Mouse (Mus musculus): ENCODE measurements around the gene Fam102a. TPM values are rescaled to one million over a fixed set of nuclear protein-coding genes. Genes with fewer than 3 reads are reported as not detected.
A peak's percentile ranks its signal among the peaks of the same experiment; 100 is the strongest.

Gene Fam102a
- polyA plus RNA-seq, 1 experiment from 2014 or later: 4.8 TPM

- H3K9me3 ChIP-seq (replicated peaks): no peaks in the 10 kb centered on the region
- WGBS: 3% methylated on average over 14 of the region's 14 CpGs
- H3K36me3 ChIP-seq: no peaks in the 10 kb centered on the region
- peak overlapping the region; percentile 94 for H3K4me2 ChIP-seq
- ATAC-seq (replicated peaks; ENCODE audit: insufficient number of reproducible peaks, insufficient read depth, low FRiP score, low read depth): no peak
- peak overlapping the region; percentile 95 for H3K9ac ChIP-seq
- H3K4me1 ChIP-seq (replicated peaks): peaks cover 55% of the 10 kb centered on the region
- H3K27me3 ChIP-seq: no peaks in the 10 kb centered on the region
- peak overlapping the region; percentile 93 for H3K4me3 ChIP-seq
- H3K27ac ChIP-seq: peak overlapping the region; percentile 93
Measured at GRCm38 (mm10) chr2:32536086-32536633, 1.0 kb downstream of the Fam102a start.

GRCm38 (mm10) chr2:32536634-32537359 is 1.7 kb downstream of the Fam102a start:
- Histone ChIP-seq H3K27ac (peak overlapping the region; percentile 93), H3K4me1 (replicated peaks) (peaks cover 61% of the 10 kb centered on the region), H3K4me3 (peak overlapping the region; percentile 93), H3K36me3 (no peaks in the 10 kb centered on the region), H3K9ac (peak overlapping the region; percentile 95), H3K9me3 (replicated peaks) (no peaks in the 10 kb centered on the region), H3K4me2 (peak overlapping the region; percentile 94), H3K27me3 (no peaks in the 10 kb centered on the region)
- 5% methylated on average over 11 of the region's 11 CpGs for WGBS
- ATAC-seq (replicated peaks; ENCODE audit: insufficient number of reproducible peaks, insufficient read depth, low FRiP score, low read depth): no peak

GRCm38 (mm10) chr2:32537360-32537905 is 2.3 kb downstream of the Fam102a start:
- peak overlapping the region; percentile 94 for H3K4me2 ChIP-seq
- ATAC-seq (replicated peaks; ENCODE audit: insufficient number of reproducible peaks, insufficient read depth, low FRiP score, low read depth): peak; percentile 15; the same call in 1 of the 2 replicates
- H3K4me3 ChIP-seq: peak overlapping the region; percentile 93
- WGBS: 8% methylated on average over 9 of the region's 9 CpGs
- H3K27ac ChIP-seq: peak overlapping the region; percentile 93
- no peaks in the 10 kb centered on the region for H3K27me3 ChIP-seq
- no peaks in the 10 kb centered on the region for H3K36me3 ChIP-seq
- peak overlapping the region; percentile 95 for H3K9ac ChIP-seq
- no peaks in the 10 kb centered on the region for H3K9me3 ChIP-seq (replicated peaks)
- peaks cover 64% of the 10 kb centered on the region for H3K4me1 ChIP-seq (replicated peaks)

GRCm38 (mm10) chr2:32537941-32538340 is 2.8 kb downstream of the Fam102a start:
- peak overlapping the region; percentile 94 for H3K4me2 ChIP-seq
- H3K9ac ChIP-seq: peak overlapping the region; percentile 95; the same call in 1 of the 2 replicates
- H3K4me3 ChIP-seq: peak overlapping the region; percentile 93
- peak overlapping the region; percentile 93 for H3K27ac ChIP-seq
- H3K9me3 ChIP-seq (replicated peaks): no peaks in the 10 kb centered on the region
- ATAC-seq (replicated peaks; ENCODE audit: insufficient number of reproducible peaks, insufficient read depth, low FRiP score, low read depth): no peak
- peaks cover 69% of the 10 kb centered on the region for H3K4me1 ChIP-seq (replicated peaks)
- no peaks in the 10 kb centered on the region for H3K27me3 ChIP-seq
- no peaks in the 10 kb centered on the region for H3K36me3 ChIP-seq
- WGBS: 67% methylated on average over 5 of the region's 5 CpGs

GRCm38 (mm10) chr2:32538461-32538860 is 3.3 kb downstream of the Fam102a start:
- Histone ChIP-seq H3K36me3 (no peaks in the 10 kb centered on the region), H3K9me3 (replicated peaks) (no peaks in the 10 kb centered on the region), H3K4me1 (replicated peaks) (peaks cover 71% of the 10 kb centered on the region), H3K4me2 (peak overlapping the region; percentile 94; the same call in 1 of the 2 replicates), H3K4me3 (peak overlapping the region; percentile 93; the same call in 1 of the 2 replicates), H3K9ac (no peak overlapping the region), H3K27me3 (no peaks in the 10 kb centered on the region), H3K27ac (peak overlapping the region; percentile 93; the same call in 1 of the 2 replicates)
- ATAC-seq (replicated peaks; ENCODE audit: insufficient number of reproducible peaks, insufficient read depth, low FRiP score, low read depth): no peak
- 68% methylated on average over 4 of the region's 4 CpGs for WGBS

- no peak for ATAC-seq (replicated peaks; ENCODE audit: insufficient number of reproducible peaks, insufficient read depth, low FRiP score, low read depth)
- no peak overlapping the region; the same call in 1 of the 2 replicates for H3K9ac ChIP-seq
- H3K27me3 ChIP-seq: no peaks in the 10 kb centered on the region
- peaks cover 64% of the 10 kb centered on the region for H3K4me1 ChIP-seq (replicated peaks)
- no peak overlapping the region for H3K4me2 ChIP-seq
- H3K4me3 ChIP-seq: no peak overlapping the region
- WGBS: 65% methylated on average over 14 of the region's 14 CpGs
- peak overlapping the region; percentile 18; the same call in 1 of the 2 replicates for H3K27ac ChIP-seq
- H3K36me3 ChIP-seq: no peaks in the 10 kb centered on the region
- no peaks in the 10 kb centered on the region for H3K9me3 ChIP-seq (replicated peaks)
Measured at GRCm38 (mm10) chr2:32539452-32539981, 4.4 kb downstream of the Fam102a start.

GRCm38 (mm10) chr2:32541333-32541908 is 6.3 kb downstream of the Fam102a start:
- WGBS: 86% methylated on average over 2 of the region's 2 CpGs
- no peak for ATAC-seq (replicated peaks; ENCODE audit: insufficient number of reproducible peaks, insufficient read depth, low FRiP score, low read depth)
- H3K9me3 ChIP-seq (replicated peaks): no peaks in the 10 kb centered on the region
- H3K27me3 ChIP-seq: no peaks in the 10 kb centered on the region
- H3K4me1 ChIP-seq (replicated peaks): peaks cover 53% of the 10 kb centered on the region
- H3K4me2 ChIP-seq: no peak overlapping the region
- no peak overlapping the region for H3K4me3 ChIP-seq
- H3K27ac ChIP-seq: no peak overlapping the region
- no peak overlapping the region for H3K9ac ChIP-seq
- no peaks in the 10 kb centered on the region for H3K36me3 ChIP-seq

GRCm38 (mm10) chr2:32541986-32542573 is 6.9 kb downstream of the Fam102a start:
- no peak for ATAC-seq (replicated peaks; ENCODE audit: insufficient number of reproducible peaks, insufficient read depth, low FRiP score, low read depth)
- 83% methylated on average over 4 of the region's 4 CpGs for WGBS
- H3K4me2 ChIP-seq: no peak overlapping the region
- H3K9me3 ChIP-seq (replicated peaks): no peaks in the 10 kb centered on the region
- no peak overlapping the region for H3K4me3 ChIP-seq
- no peak overlapping the region for H3K27ac ChIP-seq
- H3K36me3 ChIP-seq: no peaks in the 10 kb centered on the region
- peaks cover 49% of the 10 kb centered on the region for H3K4me1 ChIP-seq (replicated peaks)
- no peaks in the 10 kb centered on the region for H3K27me3 ChIP-seq
- no peak overlapping the region for H3K9ac ChIP-seq

- 38% methylated on average over 3 of the region's 3 CpGs for WGBS
Measured at GRCm38 (mm10) chr2:32543031-32543449, 7.9 kb downstream of the Fam102a start.

GRCm38 (mm10) chr2:32546951-32547350 is 11.8 kb downstream of the Fam102a start:
- Histone ChIP-seq H3K4me2 (no peak overlapping the region), H3K4me3 (no peak overlapping the region), H3K36me3 (no peaks in the 10 kb centered on the region), H3K4me1 (replicated peaks) (peaks cover 48% of the 10 kb centered on the region), H3K27ac (no peak overlapping the region), H3K9me3 (replicated peaks) (no peaks in the 10 kb centered on the region), H3K9ac (no peak overlapping the region), H3K27me3 (no peaks in the 10 kb centered on the region)
- WGBS: 89% methylated on average over 1 of the region's 1 CpGs
- no peak for ATAC-seq (replicated peaks; ENCODE audit: insufficient number of reproducible peaks, insufficient read depth, low FRiP score, low read depth)

More at GRCm38 (mm10) chr2:32543031-32543449, 7.9 kb downstream of the Fam102a start:
- H3K27ac ChIP-seq: no peak overlapping the region
- H3K4me2 ChIP-seq: no peak overlapping the region
- H3K4me1 ChIP-seq (replicated peaks): peaks cover 48% of the 10 kb centered on the region
- H3K4me3 ChIP-seq: no peak overlapping the region
- ATAC-seq (replicated peaks; ENCODE audit: insufficient number of reproducible peaks, insufficient read depth, low FRiP score, low read depth): no peak
- H3K27me3 ChIP-seq: no peaks in the 10 kb centered on the region
- H3K9me3 ChIP-seq (replicated peaks): no peaks in the 10 kb centered on the region
- H3K36me3 ChIP-seq: no peaks in the 10 kb centered on the region
- no peak overlapping the region for H3K9ac ChIP-seq

- H3K9me3 ChIP-seq (replicated peaks): no peaks in the 10 kb centered on the region
- H3K27ac ChIP-seq: no peak overlapping the region
- H3K36me3 ChIP-seq: no peaks in the 10 kb centered on the region
- ATAC-seq (replicated peaks; ENCODE audit: insufficient number of reproducible peaks, insufficient read depth, low FRiP score, low read depth): no peak
- H3K4me3 ChIP-seq: no peak overlapping the region
- no peak overlapping the region for H3K9ac ChIP-seq
- peaks cover 45% of the 10 kb centered on the region for H3K4me1 ChIP-seq (replicated peaks)
- no peak overlapping the region for H3K4me2 ChIP-seq
- H3K27me3 ChIP-seq: no peaks in the 10 kb centered on the region
- WGBS: 71% methylated on average over 5 of the region's 5 CpGs
Measured at GRCm38 (mm10) chr2:32547380-32547779, 12.2 kb downstream of the Fam102a start.
